Mouse (Mus musculus): ENCODE data around the gene Mpdz.

Mpdz gene

GRCm38 (mm10) chr4:81280098-81280497 is 162.5 kb downstream of the Mpdz start:
- no peak for DNase-seq (ENCODE audit: low read depth)

GRCm38 (mm10) chr4:81279451-81279850 is 163.2 kb downstream of the Mpdz start:
- no peak for DNase-seq (ENCODE audit: low read depth)

- DNase-seq (ENCODE audit: low read depth) = no peak
Observed at GRCm38 (mm10) chr4:81275957-81276715, 166.5 kb downstream of the Mpdz start.

GRCm38 (mm10) chr4:81273067-81273466 is 169.5 kb downstream of the Mpdz start:
- DNase-seq (ENCODE audit: low read depth) = no peak

- no peak for DNase-seq (ENCODE audit: low read depth)
Observed at GRCm38 (mm10) chr4:81252859-81253780, 189.5 kb downstream of the Mpdz start.

GRCm38 (mm10) chr4:81252334-81252733 is 190.3 kb downstream of the Mpdz start:
- DNase-seq (ENCODE audit: low read depth) = no peak

- peak; percentile 16 for DNase-seq (ENCODE audit: low read depth)
Observed at GRCm38 (mm10) chr4:81251934-81252333, 190.7 kb downstream of the Mpdz start.

GRCm38 (mm10) chr4:81249245-81249644 is 193.4 kb downstream of the Mpdz start:
- DNase-seq (ENCODE audit: low read depth) = no peak

GRCm38 (mm10) chr4:81236227-81236626 is 206.4 kb downstream of the Mpdz start:
- no peak for DNase-seq (ENCODE audit: low read depth)

All from c-Kit-positive CD71-negative TER-119-negative erythroid progenitor cells, embryonic 14.5 days (primary cell).